Mouse (Mus musculus): Measurements from ENCODE around the gene Hdc. TPM values are rescaled to one million over a fixed set of nuclear protein-coding genes. Genes with fewer than 3 reads are reported as not detected.
"Not testable (repeated sequence)": the region's sequence is repeated elsewhere in the genome, so short reads cannot be mapped to it uniquely, and the experiment has no call there.

Hdc gene
- polyA plus RNA-seq, 1 experiment from 2014 or later, result 0.84 TPM

- DNase-seq (ENCODE audit: low spot score) (no peak), ATAC-seq (ENCODE audit: insufficient number of reproducible peaks, low FRiP score, low TSS enrichment, low read depth) (no peak)
- no peaks in the 10 kb centered on the region for H3K4me1 ChIP-seq (ENCODE audit: control insufficient read depth, insufficient read depth, low read length)
- H3K27me3 ChIP-seq (ENCODE audit: control insufficient read depth, insufficient read depth, low read length), result no peaks in the 10 kb centered on the region
- WGBS, result 82% methylated on average over 12 of the region's 12 CpGs
- peaks cover 14% of the 10 kb centered on the region for H3K36me3 ChIP-seq (ENCODE audit: control insufficient read depth, insufficient read depth, low read length)
- no peak overlapping the region for H3K27ac ChIP-seq (replicated peaks; ENCODE audit: low read depth, low read length)
- H3K9me3 ChIP-seq (ENCODE audit: control insufficient read depth, low read length), result no peaks in the 10 kb centered on the region
- no peak overlapping the region for H3K4me2 ChIP-seq (ENCODE audit: low read depth, severe bottlenecking)
- H3K4me3 ChIP-seq (ENCODE audit: low read depth, low read length), result no peak overlapping the region
- H3K9ac ChIP-seq (ENCODE audit: low read length), result no peak overlapping the region
Observed at GRCm38 (mm10) chr2:126635939-126636823, 17.1 kb upstream of the Hdc start.

- ATAC-seq (ENCODE audit: insufficient number of reproducible peaks, low FRiP score, low TSS enrichment, low read depth), result no peak
Observed at GRCm38 (mm10) chr2:126633165-126633564, 14.1 kb upstream of the Hdc start.

GRCm38 (mm10) chr2:126628455-126628995 lies 9.4 kb upstream of the Hdc start:
- H3K27ac ChIP-seq (replicated peaks; ENCODE audit: low read depth, low read length), result peak overlapping the region; percentile 70

More at GRCm38 (mm10) chr2:126633165-126633564, 14.1 kb upstream of the Hdc start:
- no peak overlapping the region for H3K4me3 ChIP-seq (ENCODE audit: low read depth, low read length)
- H3K4me1 ChIP-seq (ENCODE audit: control insufficient read depth, insufficient read depth, low read length), result peaks cover 3% of the 10 kb centered on the region
- no peak overlapping the region for H3K4me2 ChIP-seq (ENCODE audit: low read depth, severe bottlenecking)
- no peak overlapping the region for H3K9ac ChIP-seq (ENCODE audit: low read length)
- no peak for DNase-seq (ENCODE audit: low spot score)
- no peaks in the 10 kb centered on the region for H3K27me3 ChIP-seq (ENCODE audit: control insufficient read depth, insufficient read depth, low read length)
- H3K9me3 ChIP-seq (ENCODE audit: control insufficient read depth, low read length), result no peaks in the 10 kb centered on the region
- no peak overlapping the region for H3K27ac ChIP-seq (replicated peaks; ENCODE audit: low read depth, low read length)
- 85% methylated on average over 2 of the region's 2 CpGs for WGBS
- H3K36me3 ChIP-seq (ENCODE audit: control insufficient read depth, insufficient read depth, low read length), result peaks cover 4% of the 10 kb centered on the region; the same call in 1 of the 2 replicates

GRCm38 (mm10) chr2:126623138-126623537 lies 4.0 kb upstream of the Hdc start:
- Histone ChIP-seq H3K9ac (ENCODE audit: low read length) (no peak overlapping the region), H3K9me3 (ENCODE audit: control insufficient read depth, low read length) (no peaks in the 10 kb centered on the region), H3K27me3 (ENCODE audit: control insufficient read depth, insufficient read depth, low read length) (no peaks in the 10 kb centered on the region), H3K36me3 (ENCODE audit: control insufficient read depth, insufficient read depth, low read length) (no peaks in the 10 kb centered on the region), H3K4me2 (ENCODE audit: low read depth, severe bottlenecking) (no peak overlapping the region), H3K4me1 (ENCODE audit: control insufficient read depth, insufficient read depth, low read length) (peaks cover 4% of the 10 kb centered on the region), H3K4me3 (ENCODE audit: low read depth, low read length) (no peak overlapping the region), H3K27ac (replicated peaks; ENCODE audit: low read depth, low read length) (no peak overlapping the region)
- DNase-seq (ENCODE audit: low spot score), result no peak
- ATAC-seq (ENCODE audit: insufficient number of reproducible peaks, low FRiP score, low TSS enrichment, low read depth), result no peak

More at GRCm38 (mm10) chr2:126628455-126628995, 9.4 kb upstream of the Hdc start:
- Histone ChIP-seq H3K4me2 (ENCODE audit: low read depth, severe bottlenecking) (peak overlapping the region; percentile 5; the same call in 1 of the 2 replicates), H3K4me3 (ENCODE audit: low read depth, low read length) (no peak overlapping the region), H3K9ac (ENCODE audit: low read length) (no peak overlapping the region), H3K27me3 (ENCODE audit: control insufficient read depth, insufficient read depth, low read length) (no peaks in the 10 kb centered on the region), H3K4me1 (ENCODE audit: control insufficient read depth, insufficient read depth, low read length) (peaks cover 8% of the 10 kb centered on the region), H3K9me3 (ENCODE audit: control insufficient read depth, low read length) (no peaks in the 10 kb centered on the region), H3K36me3 (ENCODE audit: control insufficient read depth, insufficient read depth, low read length) (peaks cover 2% of the 10 kb centered on the region; the same call in 1 of the 2 replicates)
- DNase-seq (ENCODE audit: low spot score) (peak; percentile 76), ATAC-seq (ENCODE audit: insufficient number of reproducible peaks, low FRiP score, low TSS enrichment, low read depth) (peak; percentile 82)
- 32% methylated on average over 9 of the region's 9 CpGs for WGBS

GRCm38 (mm10) chr2:126622455-126622854 lies 3.4 kb upstream of the Hdc start:
- ATAC-seq (ENCODE audit: insufficient number of reproducible peaks, low FRiP score, low TSS enrichment, low read depth) (no peak), DNase-seq (ENCODE audit: low spot score) (no peak)
- H3K4me3 ChIP-seq (ENCODE audit: low read depth, low read length), result no peak overlapping the region
- no peaks in the 10 kb centered on the region for H3K9me3 ChIP-seq (ENCODE audit: control insufficient read depth, low read length)
- 78% methylated on average over 2 of the region's 2 CpGs for WGBS
- H3K4me2 ChIP-seq (ENCODE audit: low read depth, severe bottlenecking), result no peak overlapping the region
- H3K9ac ChIP-seq (ENCODE audit: low read length), result no peak overlapping the region
- H3K27me3 ChIP-seq (ENCODE audit: control insufficient read depth, insufficient read depth, low read length), result no peaks in the 10 kb centered on the region
- no peaks in the 10 kb centered on the region for H3K4me1 ChIP-seq (ENCODE audit: control insufficient read depth, insufficient read depth, low read length)
- H3K36me3 ChIP-seq (ENCODE audit: control insufficient read depth, insufficient read depth, low read length), result no peaks in the 10 kb centered on the region
- H3K27ac ChIP-seq (replicated peaks; ENCODE audit: low read depth, low read length), result no peak overlapping the region

GRCm38 (mm10) chr2:126618470-126619179 lies 474 bp downstream of the Hdc start:
- Histone ChIP-seq H3K9me3 (ENCODE audit: control insufficient read depth, low read length) (no peaks in the 10 kb centered on the region), H3K9ac (ENCODE audit: low read length) (no peak overlapping the region), H3K4me1 (ENCODE audit: control insufficient read depth, insufficient read depth, low read length) (no peaks in the 10 kb centered on the region), H3K27ac (replicated peaks; ENCODE audit: low read depth, low read length) (no peak overlapping the region), H3K4me3 (ENCODE audit: low read depth, low read length) (no peak overlapping the region), H3K36me3 (ENCODE audit: control insufficient read depth, insufficient read depth, low read length) (no peaks in the 10 kb centered on the region), H3K4me2 (ENCODE audit: low read depth, severe bottlenecking) (no peak overlapping the region), H3K27me3 (ENCODE audit: control insufficient read depth, insufficient read depth, low read length) (no peaks in the 10 kb centered on the region)
- ATAC-seq (ENCODE audit: insufficient number of reproducible peaks, low FRiP score, low TSS enrichment, low read depth) (no peak), DNase-seq (ENCODE audit: low spot score) (no peak)
- WGBS, result 42% methylated on average over 8 of the region's 8 CpGs

- 94% methylated on average over 3 of the region's 3 CpGs for WGBS
- DNase-seq (ENCODE audit: low spot score), result no peak
- Histone ChIP-seq H3K36me3 (ENCODE audit: control insufficient read depth, insufficient read depth, low read length) (no peaks in the 10 kb centered on the region), H3K9ac (ENCODE audit: low read length) (no peak overlapping the region), H3K9me3 (ENCODE audit: control insufficient read depth, low read length) (no peaks in the 10 kb centered on the region), H3K27ac (replicated peaks; ENCODE audit: low read depth, low read length) (no peak overlapping the region), H3K4me2 (ENCODE audit: low read depth, severe bottlenecking) (no peak overlapping the region), H3K4me1 (ENCODE audit: control insufficient read depth, insufficient read depth, low read length) (no peaks in the 10 kb centered on the region), H3K4me3 (ENCODE audit: low read depth, low read length) (no peak overlapping the region), H3K27me3 (ENCODE audit: control insufficient read depth, insufficient read depth, low read length) (no peaks in the 10 kb centered on the region)
- no peak for ATAC-seq (ENCODE audit: insufficient number of reproducible peaks, low FRiP score, low TSS enrichment, low read depth)
Observed at GRCm38 (mm10) chr2:126615355-126615754, 3.7 kb downstream of the Hdc start.

GRCm38 (mm10) chr2:126609600-126609999 lies 9.5 kb downstream of the Hdc start:
- not testable (repeated sequence) for H3K4me3 ChIP-seq (ENCODE audit: low read depth, low read length); DNase-seq (ENCODE audit: low spot score); H3K4me1 ChIP-seq (ENCODE audit: control insufficient read depth, insufficient read depth, low read length); H3K27ac ChIP-seq (replicated peaks; ENCODE audit: low read depth, low read length); H3K9ac ChIP-seq (ENCODE audit: low read length); H3K4me2 ChIP-seq (ENCODE audit: low read depth, severe bottlenecking); H3K9me3 ChIP-seq (ENCODE audit: control insufficient read depth, low read length); H3K27me3 ChIP-seq (ENCODE audit: control insufficient read depth, insufficient read depth, low read length); ATAC-seq (ENCODE audit: insufficient number of reproducible peaks, low FRiP score, low TSS enrichment, low read depth); H3K36me3 ChIP-seq (ENCODE audit: control insufficient read depth, insufficient read depth, low read length)
- 78% methylated on average over 12 of the region's 12 CpGs for WGBS

Measured in limb, embryonic 11.5 days (tissue).